Mouse (Mus musculus) limb, embryonic 14.5 days (tissue): ENCODE measurements around the gene Phldb1. TPM values are rescaled to one million over a fixed set of nuclear protein-coding genes. Genes with fewer than 3 reads are reported as not detected.

ENCODE experiments used
- ATAC-seq: fragments of 200-750 bp; cut with Nextera tagmentation; 2 replicates; pipeline ENCODE4 v1.8.0; 2017; ENCODE audit warnings: low read depth, moderate number of reproducible peaks, moderate TSS enrichment; ENCODE audit not compliant: low FRiP score
- DNase-seq: peaks from one replicate; pipeline ENCODE4 v3.0.0-alpha.2; 2015; ENCODE audit warnings: low spot score
- H3K27ac ChIP-seq: fragments of 300-500 bp; sonication (generic); replicated peaks from 2 replicates; pipeline ENCODE4 v1.5.1; 2014; ENCODE audit warnings: low read depth, mild to moderate bottlenecking, low read length, moderate library complexity, mixed read lengths
- H3K27me3 ChIP-seq: fragments of 300-500 bp; sonication (generic); 2 replicates; pipeline ENCODE4 v1.6.1; 2014; ENCODE audit warnings: low read length, mixed read lengths; ENCODE audit not compliant: control insufficient read depth, insufficient read depth
- H3K36me3 ChIP-seq: fragments of 300-500 bp; sonication (generic); 2 replicates; pipeline ENCODE4 v1.6.1; 2014; ENCODE audit warnings: mild to moderate bottlenecking, low read length, moderate library complexity, mixed read lengths; ENCODE audit not compliant: control insufficient read depth, insufficient read depth
- H3K4me1 ChIP-seq: fragments of 300-500 bp; sonication (generic); 2 replicates; pipeline ENCODE4 v1.6.1; 2014; ENCODE audit warnings: antibody characterized with exemption, low read length, mixed read lengths; ENCODE audit not compliant: control insufficient read depth, insufficient read depth
- H3K4me2 ChIP-seq: fragments of 300-500 bp; sonication (generic); replicated peaks from 2 replicates; pipeline ENCODE4 v1.6.1; 2014; ENCODE audit warnings: low read depth, mild to moderate bottlenecking, low read length, moderate library complexity; ENCODE audit not compliant: severe bottlenecking
- H3K4me3 ChIP-seq: fragments of 300-500 bp; sonication (generic); replicated peaks from 2 replicates; pipeline ENCODE4 v1.5.1; 2014; ENCODE audit warnings: low read length
- H3K9ac ChIP-seq: fragments of 300-500 bp; sonication (generic); 2 replicates; pipeline ENCODE4 v1.6.1; 2014; ENCODE audit warnings: mild to moderate bottlenecking, low read depth, low read length, moderate library complexity; ENCODE audit not compliant: severe bottlenecking
- H3K9me3 ChIP-seq: fragments of 300-500 bp; sonication (generic); 2 replicates; pipeline ENCODE4 v1.6.1; 2016; ENCODE audit warnings: low read length; ENCODE audit not compliant: control insufficient read depth
- POLR2A ChIP-seq: fragments of 200-500 bp; IDR thresholded peaks from 2 replicates; pipeline ENCODE4 v1.8.0; 2012; ENCODE audit warnings: inconsistent platforms, mild to moderate bottlenecking, moderate library complexity, borderline replicate concordance; ENCODE audit not compliant: insufficient read depth, insufficient read length; ENCODE audit errors: extremely low read depth
- WGBS: fragments of 180-500 bp; shearing (Covaris S2); extraction: QIAGEN DNeasy Blood & Tissue Kit; methylation state at CpG from one replicate; pipeline ENCODE4 v1.1.7; 2014; 5-methylcytosine and 5-hydroxymethylcytosine counted together
- polyA plus RNA-seq, 2 experiments: library from polyadenylated mRNA; depleted of rRNA in 1 of 2; stranded (reverse) in 1 of 2; unstranded in 1 of 2; fragments of >200 nt; fragmentation: Nextera tagmentation in 1 of 2; extraction: Ambion mirVana in 1 of 2; gene quantifications; 2 replicates each; pipeline versions ENCODE4 v1.2.1 to v1.2.3; 2012 to 2014

Gene Phldb1
- polyA plus RNA-seq, 2 experiments = 36.5 to 85.6 TPM

GRCm38 (mm10) chr9:44691671-44692520, 43.1 kb downstream of the Phldb1 start:
- Histone ChIP-seq H3K27me3 (no peaks in the 10 kb centered on the region), H3K4me2 (no peak overlapping the region), H3K9me3 (no peaks in the 10 kb centered on the region), H3K36me3 (peaks cover 88% of the 10 kb centered on the region), H3K4me3 (no peak overlapping the region), H3K27ac (0 out of 2 replicates have a peak overlapping the region, but pooled peaks have one; percentile 26), H3K4me1 (no peaks in the 10 kb centered on the region), H3K9ac (no peak overlapping the region)
- WGBS = 82% methylated on average over 21 of the region's 21 CpGs
- ATAC-seq (no peak), DNase-seq (no peak)
- no peak for TF ChIP-seq POLR2A

GRCm38 (mm10) chr9:44690641-44691040, 44.4 kb downstream of the Phldb1 start:
- ATAC-seq = no peak
- Histone ChIP-seq H3K36me3 (peaks cover 87% of the 10 kb centered on the region), H3K9me3 (no peaks in the 10 kb centered on the region), H3K4me2 (no peak overlapping the region), H3K9ac (no peak overlapping the region), H3K27me3 (no peaks in the 10 kb centered on the region), H3K4me1 (no peaks in the 10 kb centered on the region), H3K27ac (no peak overlapping the region), H3K4me3 (no peak overlapping the region)
- TF ChIP-seq POLR2A = no peak
- WGBS = 35% methylated on average over 7 of the region's 7 CpGs
- no peak for DNase-seq

- no peak for TF ChIP-seq POLR2A
- no peaks in the 10 kb centered on the region for H3K4me1 ChIP-seq
- H3K4me2 ChIP-seq = no peak overlapping the region
- H3K4me3 ChIP-seq = no peak overlapping the region
- 72% methylated on average over 9 of the region's 9 CpGs for WGBS
- ATAC-seq = no peak
- H3K27ac ChIP-seq = no peak overlapping the region
- no peaks in the 10 kb centered on the region for H3K9me3 ChIP-seq
- H3K27me3 ChIP-seq = no peaks in the 10 kb centered on the region
- H3K36me3 ChIP-seq = peaks cover 60% of the 10 kb centered on the region
- DNase-seq = no peak
- H3K9ac ChIP-seq = no peak overlapping the region
Measured at GRCm38 (mm10) chr9:44688013-44688412, 47.0 kb downstream of the Phldb1 start.

- Histone ChIP-seq H3K4me3 (no peak overlapping the region), H3K27me3 (no peaks in the 10 kb centered on the region), H3K9ac (no peak overlapping the region), H3K27ac (no peak overlapping the region), H3K9me3 (no peaks in the 10 kb centered on the region), H3K4me2 (no peak overlapping the region), H3K4me1 (no peaks in the 10 kb centered on the region), H3K36me3 (peaks cover 49% of the 10 kb centered on the region)
- no peak for TF ChIP-seq POLR2A
- ATAC-seq = no peak
- DNase-seq = no peak
- 61% methylated on average over 5 of the region's 5 CpGs for WGBS
Measured at GRCm38 (mm10) chr9:44686638-44687037, 48.4 kb downstream of the Phldb1 start.

GRCm38 (mm10) chr9:44685346-44686330, 49.4 kb downstream of the Phldb1 start:
- 41% methylated on average over 14 of the region's 14 CpGs for WGBS
- ATAC-seq = peak; percentile 79; the same call in 1 of the 2 replicates
- H3K9ac ChIP-seq = no peak overlapping the region

More at GRCm38 (mm10) chr9:44685346-44686330, 49.4 kb downstream of the Phldb1 start:
- no peak overlapping the region for H3K4me3 ChIP-seq
- H3K4me2 ChIP-seq = no peak overlapping the region
- peaks cover 42% of the 10 kb centered on the region for H3K36me3 ChIP-seq
- no peak overlapping the region for H3K27ac ChIP-seq
- TF ChIP-seq POLR2A = peak; percentile 16; the same call in 1 of the 2 replicates
- H3K9me3 ChIP-seq = no peaks in the 10 kb centered on the region
- DNase-seq = peak; percentile 74
- no peaks in the 10 kb centered on the region for H3K4me1 ChIP-seq
- H3K27me3 ChIP-seq = no peaks in the 10 kb centered on the region
